23 mouse cellular contexts compared by ENCODE assay signal in genomic region chr3:104550594-104550993, GRCm38 (mm10). TPM values are rescaled to one million over a fixed set of nuclear protein-coding genes. Genes with fewer than 3 reads are reported as not detected.
DNase-seq lines count a peak whose midpoint lies in the region; ATAC-seq and TF ChIP-seq lines count a peak whose summit lies in the region.
"Had no signal": no experiment of that assay in that cellular context is flagged by ENCODE, and none has a peak within 500 bp of the region (broad histone marks: within the 10 kb centered on the region; RNA-seq: fewer than 3 reads in every experiment).

No protein-coding gene starts in this region.

- WGBS in intestine, embryonic 15.5 days, result 58% methylated on average over 3 of the region's 3 CpGs
- 34% methylated on average over 3 of the region's 3 CpGs for WGBS in intestine, postnatal 0 days

- peak; percentile 76; the same call in 1 of the 2 replicates for ATAC-seq in intestine, embryonic 15.5 days
- 0 out of 2 replicates have a peak, but pooled peaks have one; percentile 56 for ATAC-seq in intestine, postnatal 0 days
- ATAC-seq: activated CD4-positive, CD25-positive, alpha-beta regulatory T cell, adult 4 months; forebrain, embryonic 14.5 days; forebrain, embryonic 16.5 days had no signal

- H3K27me3 ChIP-seq in intestine, embryonic 15.5 days (replicated peaks), result no peaks in the 10 kb centered on the region
- H3K27me3 ChIP-seq in intestine, postnatal 0 days (replicated peaks; ENCODE audit: control insufficient read depth, insufficient read depth, low read length), result no peaks in the 10 kb centered on the region
- H3K27me3 ChIP-seq: embryonic facial prominence, embryonic 13.5 days; embryonic facial prominence, embryonic 15.5 days; forebrain, embryonic 12.5 days had no signal

- no peak for TF ChIP-seq CTCF in intestine, postnatal 0 days (IDR thresholded peaks at IDR 0.05; ENCODE audit: low read depth)

- DNase-seq in yolk sac, embryonic 10.5 days (ENCODE audit: low spot score), result peak; percentile 83
- DNase-seq in gastrocnemius, postnatal 14 days, result no peak
- no peak for DNase-seq in kidney, adult 8-10 months
- DNase-seq in urinary bladder, postnatal 10 days (ENCODE audit: low spot score), result no peak
- DNase-seq: adrenal gland, adult 8-10 months; adrenal gland, postnatal 14 days; adrenal gland, postnatal 36 days; cerebellum, adult 11-12 months; cerebellum, adult 2 months; cerebellum, adult 9-10 months; cerebellum, postnatal 10 days; cerebellum, postnatal 25 days; embryo, embryonic 11 days had no signal

- no peak overlapping the region for H3K9ac ChIP-seq in intestine, embryonic 15.5 days
- H3K9ac ChIP-seq in intestine, postnatal 0 days (ENCODE audit: low read depth, low read length), result no peak overlapping the region
- H3K9ac ChIP-seq: embryonic facial prominence, embryonic 13.5 days; embryonic facial prominence, embryonic 15.5 days; forebrain, embryonic 12.5 days had no signal

- no peak overlapping the region for H3K27ac ChIP-seq in intestine, embryonic 15.5 days
- H3K27ac ChIP-seq in intestine, postnatal 0 days (ENCODE audit: low read depth, low read length), result no peak overlapping the region
- H3K27ac ChIP-seq: embryonic facial prominence, embryonic 13.5 days; embryonic facial prominence, embryonic 15.5 days; forebrain, embryonic 10.5 days; forebrain, embryonic 12.5 days had no signal

- H3K4me1 ChIP-seq in intestine, embryonic 15.5 days (replicated peaks), result no peaks in the 10 kb centered on the region
- no peaks in the 10 kb centered on the region for H3K4me1 ChIP-seq in intestine, postnatal 0 days (replicated peaks; ENCODE audit: control insufficient read depth, insufficient read depth, low read length)
- H3K4me1 ChIP-seq: embryonic facial prominence, embryonic 13.5 days; embryonic facial prominence, embryonic 15.5 days; forebrain, embryonic 10.5 days; forebrain, embryonic 12.5 days had no signal

- H3K4me2 ChIP-seq in intestine, embryonic 15.5 days (replicated peaks), result no peak overlapping the region; the same call in 1 of the 2 replicates
- no peak overlapping the region for H3K4me2 ChIP-seq in intestine, postnatal 0 days (replicated peaks; ENCODE audit: low read depth)
- H3K4me2 ChIP-seq: embryonic facial prominence, embryonic 13.5 days; embryonic facial prominence, embryonic 15.5 days; forebrain, embryonic 12.5 days had no signal

- H3K36me3 ChIP-seq in intestine, embryonic 15.5 days, result no peaks in the 10 kb centered on the region
- no peaks in the 10 kb centered on the region for H3K36me3 ChIP-seq in intestine, postnatal 0 days (ENCODE audit: control insufficient read depth, insufficient read depth)
- H3K36me3 ChIP-seq: embryonic facial prominence, embryonic 13.5 days; embryonic facial prominence, embryonic 15.5 days; forebrain, embryonic 10.5 days; forebrain, embryonic 12.5 days had no signal

- H3K9me3 ChIP-seq in intestine, embryonic 15.5 days, result no peaks in the 10 kb centered on the region
- H3K9me3 ChIP-seq in intestine, postnatal 0 days (ENCODE audit: control insufficient read depth), result no peaks in the 10 kb centered on the region
- H3K9me3 ChIP-seq: embryonic facial prominence, embryonic 13.5 days; embryonic facial prominence, embryonic 15.5 days; forebrain, embryonic 10.5 days; forebrain, embryonic 12.5 days had no signal

- intact Hi-C loops in gastrocnemius, postnatal 14 days (cut with DNase I; ENCODE audit: low total_unique reads), result no loop called here

- no peak overlapping the region for H3K4me3 ChIP-seq in intestine, embryonic 15.5 days (replicated peaks)
- no peak overlapping the region for H3K4me3 ChIP-seq in intestine, postnatal 0 days (ENCODE audit: low read depth, low read length)
- H3K4me3 ChIP-seq: embryonic facial prominence, embryonic 13.5 days; embryonic facial prominence, embryonic 15.5 days; erythroblast, embryonic 14.5 days; forebrain, embryonic 10.5 days; forebrain, embryonic 12.5 days had no signal

RNA-seq across cellular contexts. Expression of gene Lrig2, which starts 38.9 kb away (rescaled TPM):
- polyA plus RNA-seq in intestine, embryonic 15.5 days (2015; fragmentation: Nextera tagmentation; extraction: Ambion mirVana), result 11.2 and 13.3 TPM in 2 replicates
- polyA plus RNA-seq in intestine, postnatal 0 days (2015; fragmentation: Nextera tagmentation; extraction: Ambion mirVana), result 6.4 TPM in 2 replicates
- total RNA-seq in gastrocnemius, postnatal 14 days (2021), result 1 to 10 TPM; 5.8 to 8.5 TPM
